Mouse (Mus musculus) kidney, adult 10 weeks (tissue): ENCODE measurements around the gene 4931428L18Rik. TPM values are rescaled to one million over a fixed set of nuclear protein-coding genes. Genes with fewer than 3 reads are reported as not detected.

Source experiments
- polyA plus RNA-seq: library from polyadenylated mRNA; stranded (reverse); fragments of 350-450 nt; fragmentation: Illumina TruSeq; extraction: RNeasy Lipid Tissue Mini Kit (QIAGEN cat#74804); gene quantifications from one replicate; pipeline ENCODE4 v1.2.3, GENCODE M21; 2014; ENCODE audit warnings: low read depth, low replicate concordance

4931428L18Rik gene
- not detected for polyA plus RNA-seq

DNA sequence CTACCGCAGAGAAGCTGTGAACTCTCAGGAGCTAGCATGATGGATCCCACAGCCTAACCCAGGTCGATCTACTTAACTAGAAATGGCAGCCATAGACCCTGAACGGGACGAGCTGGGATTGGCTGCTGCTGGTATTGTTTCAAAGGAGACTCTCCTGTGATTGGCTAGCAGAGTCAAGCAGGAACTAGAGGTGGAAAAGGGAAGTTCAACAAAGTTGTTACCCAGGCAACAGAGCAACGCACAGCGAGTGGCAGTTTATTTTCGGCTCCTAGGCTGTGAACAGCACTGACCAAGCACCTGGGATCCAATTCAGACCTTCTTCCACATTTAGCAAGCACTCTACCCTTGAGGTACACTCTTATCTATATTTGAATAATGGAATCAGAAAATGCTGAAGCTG, at the start of gene 4931428L18Rik, which contains the start of gene Pih1d3:
Gene 4931428L18Rik, minus strand, starts transcription at position 121 of the 400 bp plus-strand sequence.
Gene Pih1d3, plus strand, starts transcription at position 275 of the 400 bp plus-strand sequence.

DNA sequence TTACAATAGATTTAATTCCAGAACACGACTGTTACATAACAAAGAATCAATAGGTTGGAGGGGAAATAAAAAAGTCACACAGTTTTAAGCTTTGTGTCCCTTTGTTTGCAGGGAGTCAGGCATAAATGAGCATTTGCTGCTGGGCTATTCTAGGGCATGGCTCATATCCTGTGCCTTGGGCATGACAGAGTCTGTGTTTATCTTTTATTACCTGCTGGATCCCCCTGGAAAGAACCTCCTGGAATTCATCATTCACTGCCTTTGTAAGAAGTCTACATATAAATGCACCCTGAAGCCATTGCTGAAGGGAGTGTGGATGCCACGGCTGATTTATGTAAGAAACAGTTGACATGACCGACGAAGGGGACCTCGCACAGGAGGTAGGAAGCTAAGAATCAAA, 46.4 kb downstream of the 4931428L18Rik start, which contains the start of gene Lgsn:
Gene Lgsn, plus strand, starts transcription at position 301 of the 400 bp plus-strand sequence.

DNA sequence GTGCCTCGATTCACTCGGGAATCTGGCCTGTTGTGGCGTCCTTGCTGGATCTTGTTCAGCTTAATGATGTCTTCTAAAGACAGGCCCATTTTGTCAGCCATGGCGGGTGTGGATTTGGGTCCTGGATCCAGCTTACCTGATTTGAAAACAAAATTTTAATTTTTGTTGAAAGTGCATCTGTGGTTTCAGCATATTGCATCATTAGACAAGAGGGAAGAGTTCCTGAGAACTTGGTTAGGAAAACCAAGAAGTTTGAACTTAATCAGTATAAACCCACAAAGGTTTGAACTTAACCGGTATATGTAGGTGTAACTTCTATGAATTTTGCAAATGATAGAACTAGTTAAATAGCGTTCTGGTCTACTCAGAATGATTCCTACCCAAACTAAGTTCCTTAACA, 244.6 kb downstream of the 4931428L18Rik start, which contains the start of gene AC153137.1:
Gene AC153137.1, minus strand, starts transcription at position 101 of the 400 bp plus-strand sequence.

Other genes with a start within 250 kb of the 4931428L18Rik start
- not detected for gene AC153137.1, start 244.7 kb downstream of the 4931428L18Rik start, polyA plus RNA-seq
- not detected for gene Lgsn, start 46.3 kb downstream of the 4931428L18Rik start, polyA plus RNA-seq
- not detected for gene Pih1d3, start 154 bp upstream of the 4931428L18Rik start, polyA plus RNA-seq